ENCODE assay signal across 20 mouse cellular contexts in genomic region chr2:119525422-119525821, GRCm38 (mm10).
"Had no signal": no experiment of that assay in that cellular context is flagged by ENCODE, and none has a peak within 500 bp of the region (broad histone marks: within the 10 kb centered on the region; RNA-seq: fewer than 3 reads in every experiment).

No protein-coding gene starts in this region.

- H3K27ac ChIP-seq: limb, embryonic 12.5 days; limb, embryonic 15.5 days; liver, embryonic 14.5 days; macrophage; midbrain, embryonic 12.5 days; midbrain, embryonic 15.5 days; neural tube, embryonic 13.5 days; stomach, embryonic 15.5 days had no signal

- H3K9ac ChIP-seq: limb, embryonic 12.5 days; limb, embryonic 15.5 days; liver, embryonic 14.5 days; liver, postnatal 0 days; lung, embryonic 14.5 days; midbrain, embryonic 12.5 days; midbrain, embryonic 15.5 days; neural tube, embryonic 13.5 days; stomach, embryonic 15.5 days had no signal

- ATAC-seq: liver, postnatal 0 days; lung, postnatal 0 days; midbrain, embryonic 15.5 days had no signal

- DNase-seq: kidney, adult 2 months; kidney, postnatal 10 days; kidney, postnatal 36 days; left cerebral cortex, postnatal 4 days; liver, postnatal 0 days; lung, embryonic 14.5 days; right cerebral cortex, postnatal 4 days; spleen, adult 18-20 months; thymus, adult 18-20 months; thymus, postnatal 36 days had no signal

- H3K4me1 ChIP-seq: limb, embryonic 12.5 days; limb, embryonic 15.5 days; midbrain, embryonic 12.5 days; midbrain, embryonic 15.5 days; neural tube, embryonic 13.5 days; stomach, embryonic 15.5 days had no signal

- H3K9me3 ChIP-seq: limb, embryonic 12.5 days; limb, embryonic 15.5 days; midbrain, embryonic 12.5 days; midbrain, embryonic 15.5 days; neural tube, embryonic 13.5 days; stomach, embryonic 15.5 days had no signal

- H3K4me3 ChIP-seq: limb, embryonic 12.5 days; limb, embryonic 15.5 days; midbrain, embryonic 12.5 days; midbrain, embryonic 15.5 days; neural tube, embryonic 13.5 days; stomach, embryonic 15.5 days had no signal

- H3K27me3 ChIP-seq: limb, embryonic 12.5 days; limb, embryonic 15.5 days; midbrain, embryonic 12.5 days; midbrain, embryonic 15.5 days; neural tube, embryonic 13.5 days; stomach, embryonic 15.5 days had no signal

- H3K4me2 ChIP-seq: limb, embryonic 12.5 days; limb, embryonic 15.5 days; liver, embryonic 11.5 days; lung, embryonic 14.5 days; midbrain, embryonic 12.5 days; midbrain, embryonic 15.5 days; neural tube, embryonic 13.5 days; stomach, embryonic 15.5 days had no signal

- H3K36me3 ChIP-seq: limb, embryonic 12.5 days; limb, embryonic 15.5 days; midbrain, embryonic 12.5 days; midbrain, embryonic 15.5 days; neural tube, embryonic 13.5 days; stomach, embryonic 15.5 days had no signal
